Mouse (Mus musculus) embryo, embryonic 11 days (tissue): Measurements from ENCODE around the gene Obsl1.

Experiments
- DNase-seq: peaks from one replicate; pipeline ENCODE4 v3.0.0-alpha.2; 2015

Obsl1 gene

DNA sequence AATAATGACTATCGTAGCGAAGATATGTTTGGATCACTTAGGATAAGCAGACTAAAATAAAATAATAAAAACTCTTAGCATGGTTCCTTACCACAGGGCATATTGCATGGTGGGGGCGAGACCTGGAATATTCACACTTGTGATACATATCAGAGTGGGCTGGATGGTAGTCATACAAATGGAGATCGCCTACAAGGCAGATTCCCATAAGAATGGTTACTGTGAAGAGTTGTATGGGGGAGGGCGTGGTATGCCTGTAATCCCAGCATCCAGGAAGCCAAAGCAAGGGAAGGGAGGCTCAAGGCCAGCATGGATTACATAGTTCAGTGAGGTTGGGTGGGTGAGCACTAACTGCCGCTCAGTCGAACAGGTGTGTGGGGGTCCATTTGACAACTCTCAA lies 25.5 kb downstream of the Obsl1 start:
- no peak for DNase-seq

DNA sequence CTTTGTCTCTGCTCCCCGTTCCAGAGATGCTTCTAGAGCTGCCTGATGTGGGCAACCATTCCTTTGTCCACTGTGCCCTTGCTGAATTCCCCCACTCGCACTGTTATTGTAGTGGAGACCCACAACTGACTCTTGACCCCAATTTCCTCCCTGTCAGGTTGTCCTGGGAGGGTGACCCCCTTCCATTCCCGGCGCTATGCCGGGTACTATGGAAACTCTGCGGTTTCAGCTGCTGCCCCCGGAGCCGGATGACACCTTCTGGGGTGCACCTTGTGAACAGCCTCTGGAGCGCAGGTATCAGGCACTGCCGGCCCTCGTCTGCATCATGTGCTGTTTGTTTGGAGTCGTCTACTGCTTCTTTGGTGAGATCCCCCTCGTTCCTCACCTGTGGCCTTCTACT lies 26.2 kb downstream of the Obsl1 start:
- no peak for DNase-seq

DNA sequence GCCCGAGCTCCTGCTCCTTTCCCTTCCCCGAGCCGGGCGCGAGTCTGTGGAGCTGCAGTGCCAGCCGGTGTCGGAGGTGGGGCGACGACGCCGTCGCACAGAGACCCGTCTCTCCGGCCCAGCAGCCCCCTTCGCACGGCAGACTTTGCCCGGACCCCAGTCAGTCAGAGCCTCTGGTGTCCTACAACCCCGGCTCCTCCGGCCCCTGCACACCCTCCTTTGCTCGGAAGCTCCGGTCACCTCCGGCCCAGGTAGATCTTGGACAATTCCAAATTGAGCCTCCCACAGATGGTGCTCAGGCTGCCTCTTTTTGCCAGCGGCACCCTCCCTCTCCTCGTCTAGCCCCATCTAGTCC lies 26.6 kb downstream of the Obsl1 start:
- no peak for DNase-seq

DNA sequence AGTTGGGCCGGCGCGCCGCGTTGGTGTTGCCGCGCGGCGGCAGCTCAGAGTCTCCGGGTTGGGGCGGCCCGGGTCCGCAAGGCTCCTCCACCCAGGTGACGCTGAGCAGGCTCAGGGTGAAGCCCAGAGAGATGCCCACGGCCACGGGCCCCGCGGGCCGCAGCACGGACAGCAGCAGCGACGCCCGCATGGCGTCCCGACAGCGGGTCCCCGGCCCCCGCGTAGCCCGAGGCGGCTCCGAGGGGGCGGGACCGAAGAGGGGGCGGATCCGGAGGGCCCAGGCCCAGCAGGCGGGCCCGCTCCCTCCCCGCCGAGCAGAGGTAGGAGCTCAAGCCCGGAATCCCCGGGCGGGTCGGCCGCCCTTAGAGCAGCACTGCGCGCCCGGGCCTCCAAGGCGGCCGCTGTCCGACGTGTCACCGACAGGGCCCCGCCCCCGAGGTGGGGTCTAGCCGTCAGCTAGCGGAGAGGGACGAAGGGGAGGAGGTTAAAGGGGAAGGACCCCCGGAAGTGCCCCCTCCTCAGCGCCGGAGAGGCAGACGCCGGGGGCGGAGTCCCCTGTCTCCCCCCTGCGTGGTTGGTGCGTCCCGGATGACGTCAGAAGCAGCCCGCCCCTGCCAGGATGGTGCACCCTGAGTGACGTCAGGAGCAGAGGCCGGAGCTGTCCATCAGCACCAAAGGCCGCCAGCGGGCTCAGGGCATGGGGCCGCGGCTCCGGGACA lies 27.2 kb downstream of the Obsl1 start, which contains the start of the genes Chpf and Tmem198:
Gene Chpf, minus strand, starts transcription at position 392 of the 719 bp plus-strand sequence.
Gene Tmem198, plus strand, starts transcription at position 617 of the 719 bp plus-strand sequence.
- DNase-seq: peak; percentile 99

DNA sequence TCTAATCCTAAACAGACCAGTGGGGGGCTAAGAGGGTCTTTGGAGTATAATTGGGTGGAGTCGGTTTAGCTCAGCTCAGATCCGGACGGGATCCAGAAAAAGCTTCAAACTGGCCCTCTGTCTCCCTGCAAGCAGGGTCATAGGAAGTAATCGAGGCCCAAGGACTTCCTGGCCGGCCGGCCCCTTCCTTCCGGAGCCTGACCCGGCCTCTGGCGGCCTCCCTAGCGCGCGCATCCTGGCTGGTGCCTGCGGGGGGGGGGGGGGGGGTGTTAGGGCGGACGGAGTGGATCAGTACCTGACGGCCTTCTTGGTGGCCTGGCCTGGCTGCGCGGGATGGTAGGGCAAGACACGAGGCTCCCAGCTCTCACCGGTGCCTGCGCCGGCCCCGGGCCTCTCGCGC lies 27.8 kb downstream of the Obsl1 start:
- DNase-seq: peak; percentile 59

DNA sequence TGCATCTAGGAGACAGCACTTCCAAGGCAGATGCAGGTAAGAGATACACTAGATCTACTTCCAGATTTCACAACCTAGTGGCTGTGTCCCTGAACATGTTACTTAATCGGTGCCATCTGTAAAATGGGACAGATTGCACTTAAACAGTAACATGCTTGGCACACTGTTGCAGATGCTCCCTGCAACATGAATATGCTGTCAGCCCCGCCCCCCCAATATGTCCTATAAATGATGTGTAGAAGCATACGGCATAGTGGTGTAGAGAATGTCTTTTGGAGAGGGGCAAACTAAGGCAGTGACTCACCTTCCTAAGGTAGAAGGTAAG lies 28.3 kb downstream of the Obsl1 start:
- no peak for DNase-seq

DNA sequence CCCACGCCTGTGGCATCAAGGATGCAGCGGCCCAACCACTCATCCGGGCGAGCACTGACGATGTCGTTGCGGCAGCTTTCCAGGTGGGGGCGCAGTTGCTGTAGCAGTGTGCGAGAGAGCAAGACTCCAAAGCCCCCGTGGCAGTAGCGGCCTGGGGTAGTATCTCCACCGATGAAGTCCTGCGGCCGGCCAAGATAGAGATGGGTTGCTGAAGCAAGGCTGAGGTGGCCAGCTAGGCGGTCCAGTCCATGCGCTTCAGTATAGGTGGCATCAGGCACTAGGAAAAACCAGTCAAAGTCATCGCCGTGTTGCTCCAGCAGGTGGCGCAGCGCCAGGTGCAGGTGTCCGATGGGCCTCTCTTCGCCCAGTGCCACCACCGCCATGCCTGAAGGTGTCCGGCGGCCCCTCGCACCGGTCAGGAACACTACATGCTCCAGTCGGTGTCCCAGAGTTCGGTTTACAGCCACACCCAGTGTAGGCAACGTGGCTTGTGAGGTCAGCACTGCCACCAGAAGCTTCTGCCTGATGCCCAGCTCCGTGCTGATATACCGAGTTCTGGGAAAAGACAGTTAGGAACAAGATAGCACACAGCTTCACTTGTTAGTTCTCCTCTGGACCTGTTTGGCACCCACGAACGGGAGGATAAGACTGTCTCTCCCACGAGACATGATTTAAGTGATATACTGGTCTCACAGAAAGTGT lies 28.8 kb downstream of the Obsl1 start:
- DNase-seq: peak; percentile 85

DNA sequence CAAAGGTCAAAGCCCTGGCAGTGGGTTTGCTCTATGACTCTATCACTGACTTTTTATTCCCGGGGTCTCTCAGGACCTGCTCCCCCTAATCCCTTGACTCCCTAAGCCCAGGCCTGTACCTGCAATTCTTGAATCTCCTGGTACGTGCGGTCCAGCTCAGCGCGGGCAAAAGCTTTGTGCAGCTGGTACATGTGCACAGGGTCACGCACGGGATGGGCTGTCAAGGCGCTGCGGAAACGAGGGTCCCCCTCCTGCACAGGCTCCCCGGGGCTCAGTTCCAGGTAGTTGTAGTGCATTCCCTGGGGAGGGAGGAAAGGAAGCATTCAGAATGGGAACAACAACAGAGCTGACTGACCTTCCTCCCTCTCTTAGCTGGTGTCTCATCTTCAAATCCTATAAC lies 29.8 kb downstream of the Obsl1 start:
- DNase-seq: no peak

DNA sequence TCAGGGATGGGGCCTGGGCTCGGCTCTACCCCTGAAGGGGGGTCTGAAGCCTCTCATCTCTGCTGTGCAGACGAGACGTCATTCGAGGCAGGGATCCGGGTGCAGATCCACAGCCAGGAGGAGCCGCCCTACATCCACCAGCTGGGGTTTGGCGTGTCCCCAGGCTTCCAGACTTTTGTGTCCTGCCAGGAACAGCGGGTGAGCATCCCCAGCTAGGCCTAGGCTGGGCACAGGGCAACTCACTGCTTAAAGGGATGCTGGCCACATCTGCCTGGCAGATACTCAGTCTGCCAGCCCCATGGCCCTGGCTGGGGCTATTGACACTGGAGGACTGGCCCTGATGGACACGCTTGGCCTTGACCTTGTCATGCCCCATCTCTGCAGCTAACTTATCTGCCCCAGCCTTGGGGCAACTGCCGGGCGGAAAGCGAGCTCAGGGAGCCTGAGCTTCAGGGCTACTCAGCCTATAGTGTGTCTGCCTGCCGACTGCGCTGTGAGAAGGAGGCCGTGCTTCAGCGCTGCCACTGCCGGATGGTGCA lies 36.9 kb downstream of the Obsl1 start:
- no peak for DNase-seq

DNA sequence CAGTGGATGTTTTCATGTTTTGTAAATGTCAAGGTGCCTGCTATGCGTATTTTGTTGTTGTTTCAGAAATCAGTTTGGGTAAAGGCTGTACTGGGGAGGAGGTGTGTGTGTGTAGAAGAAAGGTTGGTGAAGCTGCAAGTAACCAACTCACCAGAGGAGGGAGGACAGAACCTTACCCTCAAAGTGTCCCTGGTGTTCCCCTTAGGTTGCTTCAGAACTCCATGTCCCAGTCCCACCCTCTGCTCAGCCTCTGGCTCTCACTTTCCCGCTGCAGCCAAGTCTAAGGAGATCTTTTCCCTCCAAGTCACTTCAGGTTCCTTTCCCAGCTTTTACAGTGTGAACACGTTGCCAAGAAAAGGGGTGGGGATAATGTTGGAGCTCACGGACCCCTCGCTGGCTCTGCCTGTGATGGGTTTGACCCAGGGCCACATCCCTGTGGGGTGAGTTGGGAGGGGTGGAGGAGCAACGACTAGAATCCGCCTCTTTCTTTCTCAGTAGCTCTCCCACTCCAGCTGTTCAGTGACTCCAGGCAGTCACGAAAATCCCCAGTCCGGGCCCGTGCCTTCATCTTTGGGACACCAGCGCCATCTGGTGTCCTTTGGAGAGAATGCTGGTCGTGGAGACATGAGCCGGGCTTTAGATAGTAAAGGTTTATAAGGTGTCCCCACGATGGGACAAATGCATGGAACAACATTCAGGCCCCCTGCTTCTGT lies 38.9 kb downstream of the Obsl1 start:
- peak; percentile 91 for DNase-seq

DNA sequence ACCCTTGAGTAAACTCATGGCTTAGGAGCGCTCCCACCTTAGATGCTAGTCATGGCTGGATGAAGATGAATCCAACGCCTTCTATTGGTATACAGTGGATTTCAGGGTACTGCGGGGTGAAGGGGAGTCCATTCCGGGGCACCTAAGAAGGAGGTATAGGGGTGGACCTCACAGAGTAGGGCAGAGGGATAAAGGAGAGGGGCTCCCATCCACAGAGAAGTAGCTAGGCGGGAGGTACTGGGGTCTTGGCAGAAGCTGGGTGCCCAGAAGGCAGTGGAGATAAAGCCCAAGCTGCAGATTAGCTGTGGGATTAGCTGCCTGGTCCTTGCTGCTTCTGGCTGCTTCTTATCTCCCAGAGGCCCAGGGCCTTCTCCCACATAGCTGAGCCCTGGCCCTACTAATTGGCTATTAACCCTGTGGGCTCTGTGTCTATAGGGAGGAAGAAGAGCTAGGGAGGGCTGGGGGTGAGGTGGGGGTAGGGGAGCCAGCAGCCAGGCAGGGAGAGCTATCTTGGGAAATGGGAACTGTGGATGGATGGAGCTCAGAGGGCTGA lies 42.5 kb downstream of the Obsl1 start:
- DNase-seq: no peak

DNA sequence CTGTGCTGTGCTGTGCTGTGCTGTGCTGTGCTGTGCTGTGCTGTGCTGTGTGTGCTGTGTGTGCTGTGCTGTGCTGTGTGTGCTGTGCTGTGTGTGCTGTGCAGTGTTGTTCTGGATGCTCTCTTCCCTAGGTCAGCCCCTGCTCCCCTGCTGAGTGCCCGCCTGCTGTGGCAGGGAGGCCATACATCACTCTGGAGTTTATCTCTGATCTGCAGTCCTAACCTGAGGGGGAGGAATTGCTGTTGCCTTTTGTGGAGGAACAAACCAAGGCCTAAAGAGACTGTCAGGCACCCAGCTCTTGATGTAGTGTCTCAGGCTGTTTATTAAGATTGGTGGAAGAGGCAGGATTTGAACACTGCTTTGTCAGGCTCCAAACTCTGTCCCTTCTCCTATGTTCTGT lies 43.6 kb downstream of the Obsl1 start:
- no peak for DNase-seq

DNA sequence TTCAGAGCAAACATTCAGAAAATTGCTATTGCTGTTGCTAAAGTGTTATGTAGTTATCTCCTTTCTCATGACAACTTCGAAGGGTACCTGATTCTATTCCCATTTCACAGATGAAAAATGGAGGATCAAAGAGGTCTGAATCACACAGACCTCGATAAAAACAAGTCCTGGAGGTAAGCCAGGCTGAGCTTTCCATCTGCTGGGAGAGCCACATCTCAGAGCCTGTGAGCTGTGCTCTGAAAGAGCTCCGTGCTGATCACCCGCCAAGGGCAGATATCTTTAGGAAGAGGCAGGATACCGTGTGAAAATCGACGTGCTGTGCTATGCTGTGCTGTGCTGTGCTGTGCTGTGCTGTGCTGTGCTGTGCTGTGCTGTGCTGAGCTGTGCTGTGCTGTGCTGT lies 46.0 kb downstream of the Obsl1 start:
- no peak for DNase-seq

DNA sequence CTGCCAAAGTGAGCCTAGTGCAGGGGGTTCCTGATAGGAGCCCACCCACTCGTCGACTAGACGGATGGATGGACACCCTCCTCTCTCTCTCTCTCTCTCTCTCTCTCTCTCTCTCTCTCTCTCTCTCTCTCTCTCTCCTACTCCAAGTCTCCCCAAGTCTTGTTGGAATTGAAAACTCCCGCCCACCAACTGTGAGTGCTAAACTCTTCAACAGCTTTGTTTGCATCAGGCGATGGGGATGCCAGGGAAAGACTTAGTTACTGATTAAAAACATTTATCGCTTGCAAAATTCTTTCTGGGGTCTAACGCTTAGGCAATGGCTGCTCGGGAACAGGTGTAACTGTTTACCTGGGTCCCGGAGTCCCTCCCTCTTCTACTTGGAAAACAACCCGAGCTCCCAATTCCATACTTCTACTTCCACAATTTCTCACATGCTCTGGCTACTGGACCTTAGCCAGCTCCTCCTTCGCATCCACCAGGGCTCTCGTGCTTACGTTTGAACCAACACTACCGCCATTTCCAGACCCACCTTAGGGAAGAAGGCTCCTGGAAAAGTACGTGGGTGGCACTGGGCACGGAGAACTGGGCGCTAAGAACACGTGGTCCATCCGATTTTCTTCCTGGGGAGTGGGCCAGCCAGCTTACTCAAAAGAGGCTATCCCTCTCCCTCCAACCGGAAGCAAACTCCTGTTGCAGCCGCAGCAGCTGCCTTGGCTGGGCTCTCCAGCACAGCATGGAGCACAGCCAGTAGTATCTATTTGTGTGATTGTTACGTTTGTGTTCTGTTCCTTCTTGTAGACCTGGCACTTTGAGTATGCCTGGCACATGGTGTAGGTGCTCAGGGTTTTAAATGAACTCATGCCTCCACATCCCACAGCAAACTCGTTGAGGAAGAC lies 47.2 kb downstream of the Obsl1 start:
- no peak for DNase-seq

DNA sequence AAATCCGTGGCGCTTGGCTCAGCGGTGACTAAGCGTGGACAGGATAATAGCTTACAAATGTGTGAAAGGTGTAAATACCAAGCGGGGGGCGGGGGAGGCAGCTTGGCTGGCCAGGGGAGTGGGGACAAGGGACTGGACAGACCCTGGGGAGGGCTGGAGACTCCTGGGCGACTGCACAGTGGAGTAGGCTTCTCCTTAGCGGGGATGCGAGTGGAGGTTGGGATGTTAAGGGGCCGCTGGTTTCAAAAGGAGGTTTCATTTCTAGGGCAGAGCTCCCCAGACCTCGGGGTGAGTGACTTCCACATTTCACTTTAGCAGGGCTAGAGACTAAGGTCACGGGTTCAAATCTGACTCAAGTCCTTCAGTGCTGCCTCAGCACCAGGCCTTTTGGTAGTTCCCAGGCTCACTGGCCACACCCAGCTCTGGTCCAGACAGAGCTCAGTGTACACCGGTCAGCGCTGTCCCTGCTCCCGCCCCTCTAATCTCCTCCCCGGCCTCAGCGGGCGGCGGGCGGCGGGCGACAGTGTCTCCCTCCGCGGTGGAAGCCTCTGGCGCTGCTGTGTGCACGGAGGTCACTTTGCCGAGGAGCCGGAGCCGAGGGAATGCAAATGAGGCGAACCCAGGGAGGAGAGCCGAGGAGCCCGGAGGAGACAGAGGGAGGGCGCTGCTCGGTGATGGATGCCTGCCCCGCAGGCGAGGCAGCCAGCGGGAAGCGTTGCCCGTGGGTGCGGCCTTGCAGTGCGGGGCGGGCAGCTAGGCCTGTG lies 48.0 kb downstream of the Obsl1 start:
- DNase-seq: peak; percentile 78

DNA sequence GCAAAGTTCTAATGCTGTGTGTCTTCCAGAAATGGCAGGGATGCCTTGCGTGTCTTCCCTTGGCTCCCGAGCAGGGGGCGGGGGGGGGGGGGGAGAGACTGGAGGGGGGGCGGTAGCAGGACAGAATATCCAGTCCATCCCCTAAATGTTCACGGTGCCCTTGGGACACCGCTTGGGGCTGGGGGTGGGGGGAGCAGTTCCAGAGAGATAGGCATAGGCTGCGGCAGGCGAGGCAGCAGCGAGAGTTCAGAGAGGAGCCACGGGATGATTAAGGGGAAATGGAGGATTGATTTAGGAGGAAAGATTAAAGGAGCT lies 48.6 kb downstream of the Obsl1 start:
- DNase-seq: no peak

DNA sequence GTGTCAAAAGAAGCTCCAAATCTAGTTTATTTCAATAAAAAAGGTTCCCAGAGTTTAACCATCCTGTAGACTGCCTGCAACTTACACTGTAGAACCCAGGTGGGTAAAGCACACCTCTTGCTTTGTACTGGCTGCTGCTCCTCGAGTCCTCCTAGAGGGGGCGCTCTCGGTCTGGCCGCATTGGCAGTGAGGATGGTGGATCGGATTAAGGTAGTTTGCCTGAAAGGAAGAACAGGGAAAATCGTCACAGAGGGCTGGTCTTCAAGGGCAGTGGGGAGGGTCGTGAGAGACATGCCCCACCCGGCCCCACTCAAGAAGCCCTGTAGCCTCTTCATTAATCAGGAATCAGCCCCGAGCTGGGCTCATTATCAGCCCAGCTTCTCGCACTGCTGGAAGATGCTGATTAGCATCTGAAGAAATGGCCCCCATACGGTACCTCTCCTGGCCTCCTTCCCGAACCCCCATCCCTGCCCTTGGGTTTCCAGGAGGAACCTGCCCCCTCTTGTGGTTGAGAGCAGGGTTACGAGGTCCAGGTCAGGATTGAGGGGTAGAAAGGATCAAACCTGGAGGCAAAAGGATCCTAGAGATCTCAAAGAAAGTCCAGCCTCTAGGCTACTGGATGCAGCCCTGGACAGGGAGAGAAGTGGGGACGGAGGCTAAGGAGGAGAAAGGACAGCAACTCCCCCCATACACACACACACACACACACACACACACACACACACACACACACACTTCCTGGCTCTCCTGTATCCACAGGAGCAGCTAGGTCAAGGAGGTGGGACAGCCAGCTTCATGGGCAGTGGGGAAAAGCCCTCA lies 49.3 kb downstream of the Obsl1 start:
- no peak for DNase-seq

DNA sequence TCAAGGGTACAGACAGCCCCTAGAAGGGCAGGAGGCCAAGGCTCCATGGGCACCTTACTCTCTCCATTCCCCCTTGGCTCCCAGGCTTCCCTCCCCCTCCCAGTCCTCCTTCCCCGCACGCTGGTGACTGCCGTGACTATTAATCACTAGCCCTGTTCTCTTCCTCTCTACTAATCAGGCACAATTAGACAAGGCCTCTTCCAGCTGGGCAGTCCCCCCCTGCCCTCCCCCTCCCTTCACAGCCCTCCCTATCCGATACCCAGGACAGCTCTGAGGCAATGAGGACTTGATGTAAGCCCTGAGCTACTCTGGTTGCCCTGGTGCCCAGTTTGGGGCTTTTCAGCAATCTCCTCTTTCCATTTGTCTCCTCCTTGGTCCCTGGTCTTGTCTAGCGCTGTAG lies 50.3 kb downstream of the Obsl1 start:
- no peak for DNase-seq

DNA sequence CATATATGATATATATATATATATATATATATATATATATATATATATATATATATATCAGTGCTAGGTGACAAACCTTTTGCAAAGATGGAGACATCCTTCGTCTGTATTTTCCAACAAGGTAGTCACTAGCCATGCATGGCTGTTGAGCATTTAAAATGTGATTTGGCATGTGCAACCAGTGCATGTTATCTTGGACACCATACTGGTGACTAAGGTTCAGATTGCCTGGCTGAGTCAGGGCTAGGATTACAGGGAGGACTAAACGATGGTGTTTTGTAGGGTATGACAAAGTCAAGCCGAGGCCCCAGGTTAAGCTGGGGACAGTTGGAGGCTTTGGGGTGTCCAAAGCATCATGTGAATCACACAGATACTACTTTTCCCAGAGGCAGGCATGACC lies 50.8 kb downstream of the Obsl1 start:
- no peak for DNase-seq

DNA sequence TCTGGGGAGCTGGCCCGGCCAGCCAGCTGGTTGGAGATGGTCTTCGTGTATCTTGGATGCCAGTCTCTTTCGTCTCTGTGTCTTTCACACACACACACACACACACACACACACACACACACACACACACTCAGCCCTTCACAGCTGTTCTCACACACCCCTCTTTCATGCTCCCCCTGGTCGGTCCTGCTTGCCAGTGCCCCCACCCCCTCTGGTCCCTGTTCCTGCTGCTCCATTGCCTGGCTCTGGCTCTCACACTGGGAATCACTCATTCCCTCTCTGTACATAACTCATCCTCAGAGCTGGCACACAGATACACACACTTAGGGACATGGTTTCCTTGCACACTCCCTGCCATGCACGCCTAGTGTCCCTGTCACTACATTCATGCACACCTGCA lies 54.4 kb downstream of the Obsl1 start:
- no peak for DNase-seq
